Mouse (Mus musculus) liver, postnatal 0 days (tissue): ENCODE results near the gene Ephx4. TPM values are rescaled to one million over a fixed set of nuclear protein-coding genes. Genes with fewer than 3 reads are reported as not detected.

Experiments used
- ATAC-seq: fragments of 200-750 bp; cut with Nextera tagmentation; 2 replicates; pipeline ENCODE4 v1.8.0; 2017; ENCODE audit warnings: mild to moderate bottlenecking, moderate library complexity
- DNase-seq: peaks from one replicate; pipeline ENCODE4 v3.0.0-alpha.2; 2016
- H3K27ac ChIP-seq: fragments of 300-500 bp; sonication (generic); 2 replicates; pipeline ENCODE4 v1.5.1; 2014; ENCODE audit warnings: antibody characterized with exemption, moderate library complexity, mild to moderate bottlenecking, low read depth
- H3K27me3 ChIP-seq: fragments of 300-500 bp; sonication (generic); 2 replicates; pipeline ENCODE4 v1.6.1; 2014; ENCODE audit warnings: low read length, control low read depth, mixed read lengths; ENCODE audit not compliant: insufficient read depth
- H3K36me3 ChIP-seq: fragments of 300-500 bp; sonication (generic); replicated peaks from 2 replicates; pipeline ENCODE4 v1.6.1; 2014; ENCODE audit warnings: mild to moderate bottlenecking, control low read depth, low read length, moderate library complexity, mixed read lengths; ENCODE audit not compliant: insufficient read depth
- H3K4me1 ChIP-seq: fragments of 300-500 bp; sonication (generic); 2 replicates; pipeline ENCODE4 v1.6.1; 2014; ENCODE audit warnings: antibody characterized with exemption, mild to moderate bottlenecking, control low read depth; ENCODE audit not compliant: insufficient read depth
- H3K4me2 ChIP-seq: fragments of 300-500 bp; sonication (generic); 2 replicates; pipeline ENCODE4 v1.6.1; 2014; ENCODE audit warnings: low read depth, mild to moderate bottlenecking, low read length, moderate library complexity, mixed read lengths
- H3K4me3 ChIP-seq: fragments of 300-500 bp; sonication (generic); 2 replicates; pipeline ENCODE4 v1.5.1; 2014; ENCODE audit warnings: low read depth, low read length
- H3K9ac ChIP-seq: fragments of 300-500 bp; sonication (generic); replicated peaks from 2 replicates; pipeline ENCODE4 v1.6.1; 2014; ENCODE audit warnings: mild to moderate bottlenecking, moderate library complexity
- H3K9me3 ChIP-seq: fragments of 300-500 bp; sonication (generic); 2 replicates; pipeline ENCODE4 v1.6.1; 2016; ENCODE audit warnings: mild to moderate bottlenecking, control low read depth, low read length, mixed read lengths
- CTCF ChIP-seq: sonication (generic); IDR thresholded peaks from 2 replicates; pipeline ENCODE4 v1.5.1; 2016; ENCODE audit warnings: antibody characterized with exemption, low read depth
- EP300 ChIP-seq: IDR thresholded peaks from 2 replicates; pipeline ENCODE4 v1.6.1; 2016; ENCODE audit warnings: antibody characterized with exemption, low read depth, mild to moderate bottlenecking
- WGBS: fragments of 180-500 bp; shearing (Covaris S2); extraction: QIAGEN DNeasy Blood & Tissue Kit; methylation state at CpG from one replicate; pipeline ENCODE4 v1.1.7; 2014; ENCODE audit not compliant: insufficient replicate concordance; 5-methylcytosine and 5-hydroxymethylcytosine counted together
- polyA plus RNA-seq: library from polyadenylated mRNA; unstranded; fragments of >200 nt; fragmentation: Nextera tagmentation; extraction: Ambion mirVana; gene quantifications from 2 replicates; pipeline ENCODE4 v1.2.1, GENCODE M21; 2015

Gene Ephx4
- 0.08 and 0.28 TPM in 2 replicates for polyA plus RNA-seq

- Histone ChIP-seq H3K4me3 (peak within 1 kb of the TSS; percentile 46), H3K4me2 (peak within 1 kb of the TSS; percentile 76), H3K9ac (peak within 1 kb of the TSS; percentile 51; the same call in 1 of the 2 replicates), H3K27me3 (peaks cover 37% of the 10 kb centered on the region), H3K4me1 (no peaks in the 10 kb centered on the region; the same call in 1 of the 2 replicates), H3K36me3 (no peaks in the 10 kb centered on the region), H3K9me3 (no peaks in the 10 kb centered on the region), H3K27ac (no peak within 1 kb of the TSS)
- no peak for TF ChIP-seq CTCF
- no peak for TF ChIP-seq EP300
- DNase-seq (no peak), ATAC-seq (no peak)
- 25% methylated on average over 5 of the region's 5 CpGs for WGBS
These were observed at the start of gene Ephx4 for GRCm38 (mm10) chr5:107402436-107402835. TSS of gene Ephx4 (plus strand) at chr5:107402736.

GRCm38 (mm10) chr5:107353981-107354380 lies 48.6 kb upstream of the Ephx4 start:
- Histone ChIP-seq H3K9me3 (no peaks in the 10 kb centered on the region), H3K27ac (no peak overlapping the region), H3K27me3 (no peaks in the 10 kb centered on the region), H3K36me3 (no peaks in the 10 kb centered on the region), H3K4me2 (no peak overlapping the region), H3K4me1 (no peaks in the 10 kb centered on the region), H3K4me3 (no peak overlapping the region), H3K9ac (no peak overlapping the region)
- 51% methylated on average over 3 of the region's 3 CpGs for WGBS
- ATAC-seq (no peak), DNase-seq (no peak)
- TF ChIP-seq CTCF (no peak), EP300 (no peak)

DNA sequence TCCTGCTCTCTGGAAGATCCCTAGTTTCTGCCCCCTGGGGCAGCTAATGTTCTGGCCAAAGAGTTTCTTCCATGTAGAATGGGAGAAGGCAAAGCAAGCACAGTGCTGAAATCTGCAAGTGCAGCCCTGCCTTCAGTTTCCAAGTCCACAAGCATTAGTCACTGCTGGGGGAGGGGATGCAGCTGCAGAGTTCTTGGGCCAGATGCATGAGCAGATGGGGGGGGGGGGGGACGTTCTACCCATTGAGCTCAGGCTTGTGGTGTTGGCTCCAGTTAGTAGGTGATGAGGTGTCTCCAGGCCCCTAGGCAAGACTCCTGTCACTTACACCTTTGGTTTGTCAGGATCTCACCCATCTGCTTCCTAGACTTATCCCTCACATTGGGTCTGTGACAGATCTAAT lies 46.7 kb upstream of the Ephx4 start:
- Histone ChIP-seq H3K4me2 (no peak overlapping the region), H3K27me3 (no peaks in the 10 kb centered on the region), H3K4me1 (peaks cover 3% of the 10 kb centered on the region), H3K27ac (no peak overlapping the region), H3K36me3 (no peaks in the 10 kb centered on the region), H3K9me3 (no peaks in the 10 kb centered on the region), H3K4me3 (no peak overlapping the region), H3K9ac (no peak overlapping the region)
- TF ChIP-seq CTCF (no peak), EP300 (no peak)
- DNase-seq (no peak), ATAC-seq (no peak)
- 33% methylated on average over 1 of the region's 1 CpGs for WGBS

- H3K4me2 ChIP-seq: no peak overlapping the region
- no peaks in the 10 kb centered on the region for H3K9me3 ChIP-seq
- H3K36me3 ChIP-seq: no peaks in the 10 kb centered on the region
- no peak overlapping the region for H3K27ac ChIP-seq
- DNase-seq: no peak
- 79% methylated on average over 8 of the region's 8 CpGs for WGBS
- no peak overlapping the region for H3K9ac ChIP-seq
- H3K27me3 ChIP-seq: no peaks in the 10 kb centered on the region
- H3K4me3 ChIP-seq: no peak overlapping the region
- peaks cover 3% of the 10 kb centered on the region for H3K4me1 ChIP-seq
- TF ChIP-seq CTCF (no peak), EP300 (no peak)
- no peak for ATAC-seq
These were observed 44.8 kb upstream of the Ephx4 start for GRCm38 (mm10) chr5:107357723-107358122.

DNA sequence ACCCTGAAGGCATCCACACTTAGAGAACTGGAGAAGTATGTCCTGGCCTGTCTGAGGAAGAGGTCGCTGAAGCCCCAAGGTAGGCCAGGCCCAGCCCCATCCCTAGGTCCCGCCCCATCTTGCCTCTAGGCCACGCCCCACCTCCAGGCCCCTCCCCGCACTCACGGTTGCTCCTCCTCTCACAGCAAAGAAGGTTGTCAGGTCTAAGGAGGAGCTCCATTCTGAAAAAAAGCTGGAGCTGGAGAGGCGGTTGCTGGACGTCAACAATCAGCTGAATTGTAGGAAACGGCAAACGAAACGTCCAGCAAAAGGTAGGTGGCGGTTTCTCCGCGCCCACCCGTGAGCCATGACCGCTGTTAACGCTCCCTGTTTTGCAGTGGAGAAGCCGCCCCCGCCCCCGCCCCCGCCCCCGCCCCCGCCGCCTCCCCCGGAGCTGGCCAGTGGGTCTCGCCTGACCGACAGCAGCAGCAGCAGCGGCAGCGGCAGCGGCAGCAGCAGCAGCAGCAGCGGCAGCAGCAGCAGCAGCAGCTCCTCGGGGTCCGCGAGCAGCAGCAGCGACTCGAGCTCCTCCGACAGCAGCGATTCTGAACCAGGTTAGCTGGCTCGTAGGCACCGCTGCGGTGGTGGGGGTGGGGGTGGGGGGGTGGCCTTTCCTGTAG lies 43.0 kb upstream of the Ephx4 start:
- H3K9ac ChIP-seq: peak overlapping the region; percentile 53
- H3K27ac ChIP-seq: peak overlapping the region; percentile 69
- under 1% methylated on average over 32 of the region's 40 CpGs for WGBS
- H3K4me2 ChIP-seq: peak overlapping the region; percentile 72
- peaks cover 3% of the 10 kb centered on the region for H3K4me1 ChIP-seq
- no peaks in the 10 kb centered on the region for H3K36me3 ChIP-seq
- TF ChIP-seq EP300 (no peak), CTCF (no peak)
- H3K27me3 ChIP-seq: no peaks in the 10 kb centered on the region
- peak overlapping the region; percentile 65 for H3K4me3 ChIP-seq
- ATAC-seq: peak; percentile 100
- DNase-seq: peak; percentile 92
- H3K9me3 ChIP-seq: no peaks in the 10 kb centered on the region

GRCm38 (mm10) chr5:107360054-107360730 lies 42.3 kb upstream of the Ephx4 start:
- H3K36me3 ChIP-seq: no peaks in the 10 kb centered on the region
- 0 out of 2 replicates have a peak overlapping the region, but pooled peaks have one; percentile 69 for H3K27ac ChIP-seq
- H3K9ac ChIP-seq: peak overlapping the region; percentile 53
- 35% methylated on average over 9 of the region's 9 CpGs for WGBS
- no peak for ATAC-seq
- TF ChIP-seq CTCF: no peak
- TF ChIP-seq EP300: no peak
- no peaks in the 10 kb centered on the region for H3K27me3 ChIP-seq
- peak overlapping the region; percentile 72 for H3K4me2 ChIP-seq
- peaks cover 3% of the 10 kb centered on the region for H3K4me1 ChIP-seq
- H3K9me3 ChIP-seq: no peaks in the 10 kb centered on the region
- peak overlapping the region; percentile 65 for H3K4me3 ChIP-seq
- DNase-seq: no peak
